Mouse (Mus musculus): ENCODE measurements around the gene Mad1l1.

The Mad1l1 gene

GRCm38 (mm10) chr5:140263754-140264749, 57.3 kb downstream of the Mad1l1 start:
- no peak for DNase-seq (ENCODE audit: low read depth in 2 of 2, low spot score in 2 of 2)

- no peak for DNase-seq (ENCODE audit: low read depth in 2 of 2, low spot score in 2 of 2)
Measured at GRCm38 (mm10) chr5:140262401-140262800, 59.0 kb downstream of the Mad1l1 start.

- no peak for DNase-seq (ENCODE audit: low read depth in 2 of 2, low spot score in 2 of 2)
Measured at GRCm38 (mm10) chr5:140261313-140261712, 60.0 kb downstream of the Mad1l1 start.

- no peak for DNase-seq (ENCODE audit: low read depth in 2 of 2, low spot score in 2 of 2)
Measured at GRCm38 (mm10) chr5:140258633-140259032, 62.7 kb downstream of the Mad1l1 start.

GRCm38 (mm10) chr5:140258035-140258434, 63.3 kb downstream of the Mad1l1 start:
- no peak for DNase-seq (ENCODE audit: low read depth in 2 of 2, low spot score in 2 of 2)

GRCm38 (mm10) chr5:140257439-140257838, 63.9 kb downstream of the Mad1l1 start:
- no peak for DNase-seq (ENCODE audit: low read depth in 2 of 2, low spot score in 2 of 2)

GRCm38 (mm10) chr5:140256685-140257084, 64.7 kb downstream of the Mad1l1 start:
- DNase-seq (ENCODE audit: low read depth in 2 of 2, low spot score in 2 of 2), result no peak

GRCm38 (mm10) chr5:140255265-140255664, 66.1 kb downstream of the Mad1l1 start:
- DNase-seq (ENCODE audit: low read depth in 2 of 2, low spot score in 2 of 2), result no peak

- no peak for DNase-seq (ENCODE audit: low read depth in 2 of 2, low spot score in 2 of 2)
Measured at GRCm38 (mm10) chr5:140254656-140255055, 66.7 kb downstream of the Mad1l1 start.

- no peak for DNase-seq (ENCODE audit: low read depth in 2 of 2, low spot score in 2 of 2)
Measured at GRCm38 (mm10) chr5:140251989-140252388, 69.4 kb downstream of the Mad1l1 start.

GRCm38 (mm10) chr5:140250370-140250769, 71.0 kb downstream of the Mad1l1 start:
- no peak for DNase-seq (ENCODE audit: low read depth in 2 of 2, low spot score in 2 of 2)

- no peak for DNase-seq (ENCODE audit: low read depth in 2 of 2, low spot score in 2 of 2)
Measured at GRCm38 (mm10) chr5:140249359-140250062, 71.8 kb downstream of the Mad1l1 start.

- DNase-seq (ENCODE audit: low read depth in 2 of 2, low spot score in 2 of 2), result no peak
Measured at GRCm38 (mm10) chr5:140248101-140248500, 73.3 kb downstream of the Mad1l1 start.

GRCm38 (mm10) chr5:140240235-140240634, 81.1 kb downstream of the Mad1l1 start:
- no peak for DNase-seq (ENCODE audit: low read depth in 2 of 2, low spot score in 2 of 2)

- DNase-seq (ENCODE audit: low read depth in 2 of 2, low spot score in 2 of 2), result no peak
Measured at GRCm38 (mm10) chr5:140238880-140239279, 82.5 kb downstream of the Mad1l1 start.

- no peak for DNase-seq (ENCODE audit: low read depth in 2 of 2, low spot score in 2 of 2)
Measured at GRCm38 (mm10) chr5:140230818-140231217, 90.5 kb downstream of the Mad1l1 start.

- no peak for DNase-seq (ENCODE audit: low read depth in 2 of 2, low spot score in 2 of 2)
Measured at GRCm38 (mm10) chr5:140228306-140228705, 93.0 kb downstream of the Mad1l1 start.

- DNase-seq (ENCODE audit: low read depth in 2 of 2, low spot score in 2 of 2), result no peak
Measured at GRCm38 (mm10) chr5:140226871-140227270, 94.5 kb downstream of the Mad1l1 start.

GRCm38 (mm10) chr5:140225881-140226280, 95.5 kb downstream of the Mad1l1 start:
- DNase-seq (ENCODE audit: low read depth in 2 of 2, low spot score in 2 of 2), result no peak

- DNase-seq (ENCODE audit: low read depth in 2 of 2, low spot score in 2 of 2), result no peak
Measured at GRCm38 (mm10) chr5:140225103-140225502, 96.2 kb downstream of the Mad1l1 start.

- DNase-seq (ENCODE audit: low read depth in 2 of 2, low spot score in 2 of 2), result no peak
Measured at GRCm38 (mm10) chr5:140223070-140224053, 98.0 kb downstream of the Mad1l1 start.
